Mouse (Mus musculus): ENCODE measurements around the gene Clip1. TPM values are rescaled to one million over a fixed set of nuclear protein-coding genes. Genes with fewer than 3 reads are reported as not detected.
"Not testable (repeated sequence)": the region's sequence is repeated elsewhere in the genome, so short reads cannot be mapped to it uniquely, and the experiment has no call there.

Clip1 gene
- 52.9 and 54.0 TPM in 2 replicates for polyA plus RNA-seq (2016; fragmentation: Nextera tagmentation; extraction: Ambion mirVana)

DNA sequence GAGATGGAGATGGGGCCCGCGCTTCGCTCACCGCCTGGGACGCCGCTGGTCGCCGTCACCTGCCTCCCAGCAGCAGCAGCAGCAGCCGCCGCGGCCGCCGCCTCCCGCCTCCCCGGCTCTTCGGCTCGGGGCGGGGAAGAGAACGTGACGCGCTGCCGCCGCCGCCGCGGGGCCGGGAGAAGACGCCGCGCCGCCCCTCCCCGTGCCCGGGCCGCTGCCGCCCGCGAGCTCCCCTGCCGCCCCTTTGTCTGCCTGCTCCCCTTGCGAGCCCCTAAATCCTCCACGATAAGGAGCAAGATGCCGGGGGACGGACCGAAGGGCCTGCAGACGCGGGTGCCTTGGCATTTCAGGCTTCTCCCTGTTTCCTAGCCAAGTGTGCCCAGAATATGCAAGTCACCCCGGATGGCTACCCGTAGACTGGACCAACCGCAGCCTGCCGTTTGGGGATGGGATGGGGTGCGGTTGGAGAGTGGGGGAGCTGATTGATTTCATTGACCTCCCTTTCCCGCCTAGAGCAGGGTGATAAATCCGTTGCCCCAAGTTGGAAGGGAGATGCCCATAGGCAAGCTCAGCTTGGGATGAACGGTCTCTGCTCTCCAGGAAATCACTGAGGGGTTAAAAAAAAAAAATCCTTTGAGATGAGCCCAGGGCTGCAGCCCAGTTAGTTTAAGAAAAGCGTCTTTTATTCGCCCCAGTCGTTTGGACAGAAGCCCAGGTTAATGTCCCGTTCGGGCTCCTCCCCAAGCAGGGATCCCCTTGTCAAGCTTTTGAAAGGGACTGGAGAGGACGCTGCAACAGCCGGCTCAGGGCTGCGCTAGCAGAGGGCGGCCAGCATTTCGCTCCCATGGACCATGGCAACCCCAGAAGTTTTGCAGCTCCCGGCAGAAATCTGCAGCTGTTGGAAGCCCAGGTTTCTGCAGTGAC lies at the start of gene Clip1:
Gene Clip1 (minus strand): TSS at position 398 of the 924 bp plus-strand sequence.
- Histone ChIP-seq H3K4me3 (peak within 1 kb of the TSS; percentile 91), H3K27me3 (replicated peaks; ENCODE audit: low read depth, poor library complexity, severe bottlenecking) (no peaks in the 10 kb centered on the region), H3K4me1 (peaks cover 33% of the 10 kb centered on the region), H3K9me3 (no peaks in the 10 kb centered on the region), H3K27ac (replicated peaks) (peak within 1 kb of the TSS; percentile 98), H3K36me3 (replicated peaks) (no peaks in the 10 kb centered on the region)
- DNase-seq (ENCODE audit: low spot score), result peak; percentile 81
- WGBS, result under 1% methylated on average over 64 of the region's 64 CpGs

DNA sequence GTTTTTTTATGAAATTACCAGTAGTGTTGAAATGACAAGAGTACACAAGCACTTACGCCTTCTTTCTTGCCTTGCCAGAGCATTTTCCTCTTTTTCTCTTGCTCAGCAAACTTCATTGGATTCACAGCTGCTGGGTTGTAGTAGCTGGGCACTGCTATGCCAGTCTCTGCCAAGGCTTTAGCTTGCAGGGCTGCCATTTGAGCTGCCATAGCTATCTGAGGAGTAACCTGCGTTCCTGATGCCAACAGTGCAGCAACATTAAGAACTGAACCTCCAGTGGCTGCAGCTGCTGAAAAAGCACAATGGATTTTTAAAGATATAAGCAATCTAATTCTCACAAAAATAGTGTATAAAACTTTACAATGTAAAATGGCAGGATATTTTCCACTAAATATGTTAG lies 46.6 kb upstream of the Clip1 start:
- Histone ChIP-seq H3K27me3 (replicated peaks; ENCODE audit: low read depth, poor library complexity, severe bottlenecking) (no peaks in the 10 kb centered on the region), H3K27ac (replicated peaks) (no peak overlapping the region), H3K9me3 (no peaks in the 10 kb centered on the region), H3K36me3 (replicated peaks) (peaks cover 91% of the 10 kb centered on the region), H3K4me1 (no peaks in the 10 kb centered on the region), H3K4me3 (no peak overlapping the region)
- WGBS, result 93% methylated on average over 2 of the region's 2 CpGs
- DNase-seq (ENCODE audit: low spot score), result no peak

DNA sequence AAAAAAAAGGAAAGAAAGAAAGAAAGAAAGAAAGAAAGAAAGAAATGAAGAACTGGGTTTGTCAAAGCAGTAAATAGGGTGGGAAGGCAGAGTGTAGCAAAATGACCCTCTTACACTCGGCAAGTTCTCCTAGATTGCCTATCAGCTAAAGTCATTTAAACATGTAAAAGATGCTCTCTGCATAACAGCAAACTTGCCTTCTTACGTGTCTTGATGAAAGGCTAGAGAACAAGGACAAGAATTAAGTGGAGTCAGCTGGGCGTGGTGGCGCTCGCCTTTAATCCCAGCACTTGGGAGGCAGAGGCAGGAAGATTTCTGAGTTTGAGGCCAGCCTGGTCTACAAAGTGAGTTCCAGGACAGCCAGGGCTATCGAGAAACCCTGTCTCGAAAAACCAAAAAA lies 39.4 kb upstream of the Clip1 start:
- not testable (repeated sequence) for DNase-seq (ENCODE audit: low spot score); H3K27ac ChIP-seq (replicated peaks); H3K4me3 ChIP-seq; H3K27me3 ChIP-seq (replicated peaks; ENCODE audit: low read depth, poor library complexity, severe bottlenecking); H3K9me3 ChIP-seq
- WGBS, result 91% methylated on average over 7 of the region's 7 CpGs
- Histone ChIP-seq H3K36me3 (replicated peaks) (peaks cover 19% of the 10 kb centered on the region), H3K4me1 (peaks cover 14% of the 10 kb centered on the region)

DNA sequence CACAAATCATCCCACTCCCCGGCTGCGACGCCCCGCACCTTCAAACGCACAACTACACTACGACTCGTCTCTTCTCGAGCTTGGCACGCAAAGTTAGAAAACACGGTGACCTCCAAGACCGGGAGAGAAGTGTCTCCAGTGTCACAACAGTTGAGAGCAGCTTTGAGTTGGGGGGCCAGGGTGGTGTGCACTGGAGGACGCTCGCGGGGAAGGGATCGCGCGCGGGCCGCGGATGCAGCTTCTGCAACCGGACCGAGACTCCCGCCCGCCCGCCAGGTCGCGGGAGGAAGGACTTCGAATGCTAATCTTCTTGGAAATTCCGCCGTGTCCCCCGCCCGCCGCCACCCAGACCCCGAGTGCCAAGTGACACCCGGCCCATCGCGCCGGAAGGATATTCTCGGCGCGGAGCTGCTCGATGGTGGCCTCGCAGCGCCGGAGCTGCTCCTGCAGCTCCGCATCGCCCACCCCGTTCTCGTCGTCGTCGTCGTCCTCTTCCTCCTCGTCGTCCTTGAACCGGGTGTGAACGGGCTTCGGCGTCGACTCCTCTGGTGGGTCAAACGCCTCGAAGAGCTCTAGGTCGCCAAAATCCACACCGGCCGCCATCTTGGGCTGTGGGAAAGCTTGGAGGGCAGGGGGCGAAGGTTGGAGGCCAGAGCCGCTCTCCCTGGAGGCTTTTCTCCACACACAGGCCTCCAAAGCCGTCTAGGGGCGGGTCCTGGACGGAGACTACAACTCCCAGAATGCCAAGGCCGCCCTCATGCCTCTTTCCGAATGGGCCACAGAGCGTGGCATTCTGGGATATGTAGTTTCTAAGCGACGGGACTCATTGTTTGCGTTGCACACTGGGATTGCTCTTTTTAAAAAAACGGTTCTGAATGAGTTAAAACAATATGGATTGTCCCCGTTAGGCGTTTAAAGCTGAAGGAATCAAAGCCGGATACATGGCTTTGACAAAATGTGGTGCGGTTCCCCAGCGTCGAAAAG lies 36.2 kb upstream of the Clip1 start, which contains the start of gene Zcchc8:
Gene Zcchc8 (minus strand): TSS at position 773 of the 984 bp plus-strand sequence.
- DNase-seq (ENCODE audit: low spot score), result peak; percentile 97
- Histone ChIP-seq H3K4me1 (peaks cover 33% of the 10 kb centered on the region), H3K4me3 (peak within 1 kb of the TSS; percentile 94), H3K9me3 (no peaks in the 10 kb centered on the region), H3K36me3 (replicated peaks) (peaks cover 27% of the 10 kb centered on the region), H3K27me3 (replicated peaks; ENCODE audit: low read depth, poor library complexity, severe bottlenecking) (no peaks in the 10 kb centered on the region), H3K27ac (replicated peaks) (peak within 1 kb of the TSS; percentile 95)
- under 1% methylated on average over 83 of the region's 83 CpGs for WGBS

GRCm38 (mm10) chr5:123714622-123715021 lies 30.2 kb upstream of the Clip1 start:
- H3K4me3 ChIP-seq, result no peak overlapping the region
- H3K27me3 ChIP-seq (replicated peaks; ENCODE audit: low read depth, poor library complexity, severe bottlenecking), result no peaks in the 10 kb centered on the region
- DNase-seq (ENCODE audit: low spot score), result no peak
- H3K4me1 ChIP-seq, result peaks cover 27% of the 10 kb centered on the region
- no peak overlapping the region for H3K27ac ChIP-seq (replicated peaks)
- 90% methylated on average over 4 of the region's 4 CpGs for WGBS
- peaks cover 87% of the 10 kb centered on the region for H3K36me3 ChIP-seq (replicated peaks)
- no peaks in the 10 kb centered on the region for H3K9me3 ChIP-seq

DNA sequence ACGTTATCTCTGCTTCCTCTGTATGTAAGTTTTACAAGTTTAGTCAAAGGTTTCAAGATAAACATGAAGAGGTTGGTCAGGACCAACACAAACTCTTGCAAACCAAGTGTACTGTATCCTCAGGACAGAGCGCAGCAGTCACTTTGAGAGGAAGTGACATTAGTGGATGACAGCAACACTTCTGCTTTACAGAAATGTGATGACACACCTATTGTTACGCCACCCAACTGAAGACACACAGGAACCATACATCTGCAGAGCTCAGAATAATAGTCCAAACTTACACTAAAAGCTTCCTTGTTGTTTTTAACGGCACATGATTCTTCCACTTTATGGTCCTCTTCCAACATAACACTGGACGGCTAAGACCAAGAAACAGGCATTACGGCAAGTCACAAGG lies 29.4 kb upstream of the Clip1 start:
- Histone ChIP-seq H3K4me1 (peaks cover 19% of the 10 kb centered on the region), H3K4me3 (no peak overlapping the region), H3K27ac (replicated peaks) (no peak overlapping the region), H3K9me3 (no peaks in the 10 kb centered on the region), H3K27me3 (replicated peaks; ENCODE audit: low read depth, poor library complexity, severe bottlenecking) (no peaks in the 10 kb centered on the region), H3K36me3 (replicated peaks) (peaks cover 96% of the 10 kb centered on the region)
- DNase-seq (ENCODE audit: low spot score), result no peak
- 93% methylated on average over 6 of the region's 6 CpGs for WGBS

DNA sequence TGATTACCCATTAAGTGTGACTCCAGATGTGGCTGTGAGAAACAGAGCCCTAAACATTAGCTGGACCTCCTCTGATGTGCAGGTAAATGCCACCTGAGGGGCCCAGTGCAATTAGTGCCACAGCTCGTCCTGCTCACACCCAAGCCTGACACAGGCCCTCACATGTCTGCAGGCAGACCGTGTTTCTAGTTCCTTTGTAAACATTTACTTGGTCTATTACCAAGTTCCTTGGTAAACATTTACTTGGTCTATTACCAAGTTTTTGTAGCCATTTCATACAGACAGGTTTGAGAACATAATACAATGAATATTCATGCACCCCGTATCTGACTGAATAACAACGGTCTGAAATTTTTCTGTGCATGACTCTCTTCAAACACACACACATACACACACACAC lies 25.2 kb upstream of the Clip1 start:
- Histone ChIP-seq H3K27me3 (replicated peaks; ENCODE audit: low read depth, poor library complexity, severe bottlenecking) (no peaks in the 10 kb centered on the region), H3K4me3 (no peak overlapping the region), H3K4me1 (no peaks in the 10 kb centered on the region), H3K36me3 (replicated peaks) (peaks cover 100% of the 10 kb centered on the region), H3K9me3 (no peaks in the 10 kb centered on the region), H3K27ac (replicated peaks) (no peak overlapping the region)
- DNase-seq (ENCODE audit: low spot score), result no peak
- WGBS, result 89% methylated on average over 4 of the region's 4 CpGs

- Histone ChIP-seq H3K36me3 (replicated peaks) (peaks cover 100% of the 10 kb centered on the region), H3K4me3 (no peak overlapping the region)
Observed at GRCm38 (mm10) chr5:123708598-123708997, 24.2 kb upstream of the Clip1 start.

DNA sequence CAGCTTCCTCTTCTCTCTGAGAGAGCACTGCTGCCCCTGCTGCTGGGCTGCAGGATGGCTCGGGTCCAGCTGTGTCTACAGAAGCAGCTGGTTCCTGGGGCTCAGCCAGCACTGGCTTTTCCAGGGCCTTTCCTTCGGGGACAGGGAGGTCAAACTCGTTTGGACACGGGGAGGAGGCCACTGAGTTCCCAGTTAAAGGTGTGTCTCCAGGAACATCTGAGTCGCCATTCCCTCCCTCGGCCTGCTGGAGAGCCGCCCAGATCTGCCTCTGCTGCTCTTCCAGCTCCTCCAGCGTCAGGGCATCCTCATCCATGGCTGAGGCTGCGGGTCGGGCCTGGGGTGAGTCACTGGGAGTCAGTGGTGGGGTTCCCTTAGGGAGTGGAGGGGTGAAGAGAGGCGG lies 16.2 kb upstream of the Clip1 start:
- no peak for DNase-seq (ENCODE audit: low spot score)
- WGBS, result 85% methylated on average over 11 of the region's 11 CpGs
- H3K9me3 ChIP-seq, result no peaks in the 10 kb centered on the region
- no peak overlapping the region for H3K27ac ChIP-seq (replicated peaks)
- no peaks in the 10 kb centered on the region for H3K27me3 ChIP-seq (replicated peaks; ENCODE audit: low read depth, poor library complexity, severe bottlenecking)
- no peak overlapping the region for H3K4me3 ChIP-seq
- peaks cover 87% of the 10 kb centered on the region for H3K36me3 ChIP-seq (replicated peaks)
- H3K4me1 ChIP-seq, result no peaks in the 10 kb centered on the region

More at GRCm38 (mm10) chr5:123708598-123708997, 24.2 kb upstream of the Clip1 start:
- no peaks in the 10 kb centered on the region for H3K9me3 ChIP-seq
- H3K4me1 ChIP-seq, result no peaks in the 10 kb centered on the region
- H3K27me3 ChIP-seq (replicated peaks; ENCODE audit: low read depth, poor library complexity, severe bottlenecking), result no peaks in the 10 kb centered on the region
- 94% methylated on average over 12 of the region's 12 CpGs for WGBS
- no peak for DNase-seq (ENCODE audit: low spot score)
- H3K27ac ChIP-seq (replicated peaks), result no peak overlapping the region

DNA sequence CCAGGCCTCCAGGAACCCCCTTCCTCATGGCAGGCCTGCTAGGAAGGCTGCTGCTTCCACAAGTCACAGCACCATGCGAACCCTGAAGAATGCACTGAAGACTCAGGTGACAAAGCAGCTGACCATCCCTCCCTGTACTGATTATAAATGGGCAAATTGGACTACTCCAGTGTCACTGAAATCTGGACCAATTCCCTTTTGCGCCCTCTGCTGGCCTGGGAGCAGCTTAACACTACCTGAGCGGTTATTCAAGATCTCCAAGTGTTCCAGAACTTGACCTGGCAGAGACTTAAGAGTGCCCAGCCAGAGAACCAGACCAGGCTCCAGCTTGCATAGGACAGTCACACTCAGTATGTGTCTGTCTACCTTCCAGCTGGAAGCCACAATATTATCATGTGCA lies 14.8 kb upstream of the Clip1 start:
- WGBS, result 31% methylated on average over 3 of the region's 3 CpGs
- no peaks in the 10 kb centered on the region for H3K4me1 ChIP-seq
- H3K36me3 ChIP-seq (replicated peaks), result peaks cover 73% of the 10 kb centered on the region

GRCm38 (mm10) chr5:123696961-123697360 lies 12.5 kb upstream of the Clip1 start:
- H3K4me1 ChIP-seq, result no peaks in the 10 kb centered on the region
- no peaks in the 10 kb centered on the region for H3K27me3 ChIP-seq (replicated peaks; ENCODE audit: low read depth, poor library complexity, severe bottlenecking)
- H3K27ac ChIP-seq (replicated peaks), result no peak overlapping the region
- WGBS, result 93% methylated on average over 4 of the region's 4 CpGs
- H3K4me3 ChIP-seq, result no peak overlapping the region
- DNase-seq (ENCODE audit: low spot score), result no peak
- H3K9me3 ChIP-seq, result no peaks in the 10 kb centered on the region
- peaks cover 51% of the 10 kb centered on the region for H3K36me3 ChIP-seq (replicated peaks)

More for the DNA sequence above, 14.8 kb upstream of the Clip1 start:
- DNase-seq (ENCODE audit: low spot score), result peak; percentile 77
- H3K27me3 ChIP-seq (replicated peaks; ENCODE audit: low read depth, poor library complexity, severe bottlenecking), result no peaks in the 10 kb centered on the region
- H3K27ac ChIP-seq (replicated peaks), result no peak overlapping the region
- H3K4me3 ChIP-seq, result no peak overlapping the region
- H3K9me3 ChIP-seq, result no peaks in the 10 kb centered on the region

GRCm38 (mm10) chr5:123696244-123696643 lies 11.8 kb upstream of the Clip1 start:
- Histone ChIP-seq H3K9me3 (no peaks in the 10 kb centered on the region), H3K27ac (replicated peaks) (no peak overlapping the region), H3K27me3 (replicated peaks; ENCODE audit: low read depth, poor library complexity, severe bottlenecking) (no peaks in the 10 kb centered on the region), H3K4me3 (no peak overlapping the region), H3K36me3 (replicated peaks) (peaks cover 44% of the 10 kb centered on the region), H3K4me1 (no peaks in the 10 kb centered on the region)
- DNase-seq (ENCODE audit: low spot score), result no peak
- 95% methylated on average over 7 of the region's 7 CpGs for WGBS

Data from embryonic facial prominence, embryonic 10.5 days (tissue).